Mouse (Mus musculus) forebrain, embryonic 14.5 days (tissue): ENCODE results near the gene Col25a1. TPM values are rescaled to one million over a fixed set of nuclear protein-coding genes. Genes with fewer than 3 reads are reported as not detected.

Experiments
- ATAC-seq: fragments of 200-750 bp; cut with Nextera tagmentation; 2 replicates; pipeline ENCODE4 v1.8.0; 2017; ENCODE audit warnings: mild to moderate bottlenecking, moderate library complexity
- DNase-seq: peaks from one replicate; pipeline ENCODE4 v3.0.0-alpha.2; 2015; ENCODE audit warnings: low spot score
- H3K27ac ChIP-seq: fragments of 300-500 bp; sonication (generic); 2 replicates; pipeline ENCODE4 v1.5.1; 2014; ENCODE audit warnings: low read depth, mild to moderate bottlenecking, control low read depth, low read length, moderate library complexity
- H3K27me3 ChIP-seq: fragments of 300-500 bp; sonication (generic); replicated peaks from 2 replicates; pipeline ENCODE4 v1.6.1; 2014; ENCODE audit warnings: low read length, control low read depth, mixed read lengths; ENCODE audit not compliant: control insufficient read depth, insufficient read depth
- H3K36me3 ChIP-seq: fragments of 300-500 bp; sonication (generic); 2 replicates; pipeline ENCODE4 v1.6.1; 2014; ENCODE audit warnings: low read length, control low read depth; ENCODE audit not compliant: control insufficient read depth, insufficient read depth
- H3K4me1 ChIP-seq: fragments of 300-500 bp; sonication (generic); 2 replicates; pipeline ENCODE4 v1.6.1; 2014; ENCODE audit warnings: antibody characterized with exemption, low read length, control low read depth; ENCODE audit not compliant: control insufficient read depth, insufficient read depth
- H3K4me2 ChIP-seq: fragments of 300-500 bp; sonication (generic); 2 replicates; pipeline ENCODE4 v1.6.1; 2014; ENCODE audit warnings: mild to moderate bottlenecking, control low read depth, low read length
- H3K4me3 ChIP-seq: fragments of 300-500 bp; sonication (generic); 2 replicates; pipeline ENCODE4 v1.5.1; 2014; ENCODE audit warnings: low read depth, low read length, control low read depth
- H3K9ac ChIP-seq: fragments of 300-500 bp; sonication (generic); 2 replicates; pipeline ENCODE4 v1.6.1; 2014; ENCODE audit warnings: mild to moderate bottlenecking, low read length, control low read depth, moderate library complexity
- H3K9me3 ChIP-seq: fragments of 300-500 bp; sonication (generic); replicated peaks from 2 replicates; pipeline ENCODE4 v1.6.1; 2016; ENCODE audit warnings: low read length, control low read depth, mixed read lengths; ENCODE audit not compliant: control insufficient read depth
- WGBS: fragments of 180-500 bp; shearing (Covaris S2); extraction: QIAGEN DNeasy Blood & Tissue Kit; methylation state at CpG from one replicate; pipeline ENCODE4 v1.1.7; 2014; 5-methylcytosine and 5-hydroxymethylcytosine counted together
- polyA plus RNA-seq: library from polyadenylated mRNA; unstranded; fragments of >200 nt; fragmentation: Nextera tagmentation; extraction: Ambion mirVana; gene quantifications from 2 replicates; pipeline ENCODE4 v1.2.1, GENCODE M21; 2014

Col25a1 gene
- polyA plus RNA-seq, 1 experiment from 2014 or later = 2.5 TPM

- Histone ChIP-seq H3K36me3 (no peaks in the 10 kb centered on the region), H3K9me3 (no peaks in the 10 kb centered on the region), H3K4me2 (no peak overlapping the region), H3K9ac (no peak overlapping the region), H3K4me3 (no peak overlapping the region), H3K4me1 (no peaks in the 10 kb centered on the region), H3K27me3 (no peaks in the 10 kb centered on the region), H3K27ac (no peak overlapping the region)
- ATAC-seq (no peak), DNase-seq (no peak)
Observed at GRCm38 (mm10) chr3:130436956-130437355, 305.7 kb downstream of the Col25a1 start.

- Histone ChIP-seq H3K9me3 (no peaks in the 10 kb centered on the region), H3K27me3 (no peaks in the 10 kb centered on the region), H3K4me3 (no peak overlapping the region), H3K4me1 (peaks cover 4% of the 10 kb centered on the region; the same call in 1 of the 2 replicates), H3K4me2 (no peak overlapping the region), H3K36me3 (no peaks in the 10 kb centered on the region), H3K9ac (no peak overlapping the region), H3K27ac (no peak overlapping the region)
- DNase-seq (no peak), ATAC-seq (no peak)
- 91% methylated on average over 6 of the region's 6 CpGs for WGBS
Observed at GRCm38 (mm10) chr3:130439767-130440166, 308.5 kb downstream of the Col25a1 start.

- 75% methylated on average over 12 of the region's 12 CpGs for WGBS
- Histone ChIP-seq H3K9ac (no peak overlapping the region), H3K4me1 (peaks cover 4% of the 10 kb centered on the region; the same call in 1 of the 2 replicates), H3K4me3 (no peak overlapping the region), H3K9me3 (no peaks in the 10 kb centered on the region), H3K27ac (no peak overlapping the region), H3K36me3 (no peaks in the 10 kb centered on the region), H3K4me2 (no peak overlapping the region), H3K27me3 (no peaks in the 10 kb centered on the region)
- no peak for DNase-seq
- ATAC-seq = no peak
Observed at GRCm38 (mm10) chr3:130440689-130441088, 309.4 kb downstream of the Col25a1 start.

- DNase-seq = peak; percentile 59
- H3K4me3 ChIP-seq = no peak overlapping the region
- H3K4me1 ChIP-seq = peaks cover 4% of the 10 kb centered on the region; the same call in 1 of the 2 replicates
- no peaks in the 10 kb centered on the region for H3K9me3 ChIP-seq
- ATAC-seq = peak; percentile 71
- H3K9ac ChIP-seq = no peak overlapping the region
- no peaks in the 10 kb centered on the region for H3K27me3 ChIP-seq
- no peaks in the 10 kb centered on the region for H3K36me3 ChIP-seq
- no peak overlapping the region for H3K27ac ChIP-seq
- 48% methylated on average over 13 of the region's 13 CpGs for WGBS
- no peak overlapping the region for H3K4me2 ChIP-seq
Observed at GRCm38 (mm10) chr3:130443842-130444627, 312.7 kb downstream of the Col25a1 start.

GRCm38 (mm10) chr3:130449864-130450263, 318.6 kb downstream of the Col25a1 start:
- H3K4me2 ChIP-seq = no peak overlapping the region
- H3K36me3 ChIP-seq = no peaks in the 10 kb centered on the region
- no peaks in the 10 kb centered on the region for H3K9me3 ChIP-seq
- H3K27ac ChIP-seq = no peak overlapping the region
- H3K27me3 ChIP-seq = no peaks in the 10 kb centered on the region
- H3K4me1 ChIP-seq = no peaks in the 10 kb centered on the region
- no peak overlapping the region for H3K9ac ChIP-seq
- DNase-seq (peak; percentile 9), ATAC-seq (no peak)
- 77% methylated on average over 7 of the region's 7 CpGs for WGBS
- no peak overlapping the region for H3K4me3 ChIP-seq

GRCm38 (mm10) chr3:130465371-130465770, 334.1 kb downstream of the Col25a1 start:
- Histone ChIP-seq H3K4me3 (no peak overlapping the region), H3K27me3 (no peaks in the 10 kb centered on the region), H3K36me3 (no peaks in the 10 kb centered on the region), H3K9me3 (peaks cover 4% of the 10 kb centered on the region; the same call in 1 of the 2 replicates), H3K9ac (no peak overlapping the region), H3K4me2 (no peak overlapping the region), H3K27ac (no peak overlapping the region), H3K4me1 (no peaks in the 10 kb centered on the region)
- WGBS = 90% methylated on average over 5 of the region's 5 CpGs
- ATAC-seq (no peak), DNase-seq (no peak)

GRCm38 (mm10) chr3:130473211-130473768, 342.0 kb downstream of the Col25a1 start:
- WGBS = 90% methylated on average over 4 of the region's 4 CpGs
- ATAC-seq (no peak), DNase-seq (no peak)
- no peaks in the 10 kb centered on the region for H3K9me3 ChIP-seq
- H3K27me3 ChIP-seq = no peaks in the 10 kb centered on the region
- no peaks in the 10 kb centered on the region for H3K36me3 ChIP-seq
- no peak overlapping the region for H3K27ac ChIP-seq
- H3K4me2 ChIP-seq = no peak overlapping the region
- H3K9ac ChIP-seq = no peak overlapping the region
- H3K4me3 ChIP-seq = no peak overlapping the region
- no peaks in the 10 kb centered on the region for H3K4me1 ChIP-seq

GRCm38 (mm10) chr3:130473970-130474369, 342.7 kb downstream of the Col25a1 start:
- WGBS = 94% methylated on average over 7 of the region's 7 CpGs
- DNase-seq (no peak), ATAC-seq (no peak)
- Histone ChIP-seq H3K9ac (no peak overlapping the region), H3K36me3 (no peaks in the 10 kb centered on the region), H3K4me3 (no peak overlapping the region), H3K4me2 (no peak overlapping the region), H3K27ac (no peak overlapping the region), H3K27me3 (no peaks in the 10 kb centered on the region), H3K4me1 (no peaks in the 10 kb centered on the region), H3K9me3 (no peaks in the 10 kb centered on the region)

GRCm38 (mm10) chr3:130482513-130482912, 351.2 kb downstream of the Col25a1 start:
- Histone ChIP-seq H3K4me3 (no peak overlapping the region), H3K9me3 (no peaks in the 10 kb centered on the region), H3K27ac (no peak overlapping the region), H3K4me1 (no peaks in the 10 kb centered on the region), H3K4me2 (no peak overlapping the region), H3K9ac (no peak overlapping the region), H3K36me3 (no peaks in the 10 kb centered on the region), H3K27me3 (no peaks in the 10 kb centered on the region)
- no peak for ATAC-seq
- DNase-seq = no peak
- 76% methylated on average over 8 of the region's 8 CpGs for WGBS
